Mouse (Mus musculus) hindbrain, embryonic 12.5 days (tissue): ENCODE measurements around the gene Ifnab. TPM values are rescaled to one million over a fixed set of nuclear protein-coding genes. Genes with fewer than 3 reads are reported as not detected.

Experiments used
- ATAC-seq: fragments of 200-750 bp; cut with Nextera tagmentation; 2 replicates; pipeline ENCODE4 v1.8.0; 2017; ENCODE audit warnings: moderate TSS enrichment; ENCODE audit not compliant: low FRiP score
- H3K27ac ChIP-seq: fragments of 300-500 bp; sonication (generic); 2 replicates; pipeline ENCODE4 v1.5.1; 2016; ENCODE audit warnings: mild to moderate bottlenecking
- H3K27me3 ChIP-seq: fragments of 300-500 bp; sonication (generic); 2 replicates; pipeline ENCODE4 v1.6.1; 2016; ENCODE audit warnings: mild to moderate bottlenecking
- H3K36me3 ChIP-seq: fragments of 300-500 bp; sonication (generic); 2 replicates; pipeline ENCODE4 v1.6.1; 2016; ENCODE audit warnings: mild to moderate bottlenecking
- H3K4me1 ChIP-seq: fragments of 300-500 bp; sonication (generic); 2 replicates; pipeline ENCODE4 v1.6.1; 2016
- H3K4me2 ChIP-seq: fragments of 300-500 bp; sonication (generic); replicated peaks from 2 replicates; pipeline ENCODE4 v1.6.1; 2016; ENCODE audit warnings: mild to moderate bottlenecking
- H3K4me3 ChIP-seq: fragments of 300-500 bp; sonication (generic); 2 replicates; pipeline ENCODE4 v1.5.1; 2016; ENCODE audit warnings: mild to moderate bottlenecking
- H3K9ac ChIP-seq: fragments of 300-500 bp; sonication (generic); 2 replicates; pipeline ENCODE4 v1.6.1; 2016; ENCODE audit warnings: mild to moderate bottlenecking, moderate library complexity
- H3K9me3 ChIP-seq: fragments of 300-500 bp; sonication (generic); replicated peaks from 2 replicates; pipeline ENCODE4 v1.6.1; 2016; ENCODE audit warnings: mild to moderate bottlenecking
- WGBS: fragments of 180-500 bp; shearing (Covaris S2); methylation state at CpG from one replicate; pipeline ENCODE4 v1.1.7; 2016; 5-methylcytosine and 5-hydroxymethylcytosine counted together
- polyA plus RNA-seq: library from polyadenylated mRNA; unstranded; fragments of >200 nt; fragmentation: Nextera tagmentation; extraction: Ambion mirVana; gene quantifications from 2 replicates; pipeline ENCODE4 v1.2.1, GENCODE M21; 2016

Ifnab gene
- polyA plus RNA-seq, 1 experiment from 2014 or later, result not detected

DNA sequence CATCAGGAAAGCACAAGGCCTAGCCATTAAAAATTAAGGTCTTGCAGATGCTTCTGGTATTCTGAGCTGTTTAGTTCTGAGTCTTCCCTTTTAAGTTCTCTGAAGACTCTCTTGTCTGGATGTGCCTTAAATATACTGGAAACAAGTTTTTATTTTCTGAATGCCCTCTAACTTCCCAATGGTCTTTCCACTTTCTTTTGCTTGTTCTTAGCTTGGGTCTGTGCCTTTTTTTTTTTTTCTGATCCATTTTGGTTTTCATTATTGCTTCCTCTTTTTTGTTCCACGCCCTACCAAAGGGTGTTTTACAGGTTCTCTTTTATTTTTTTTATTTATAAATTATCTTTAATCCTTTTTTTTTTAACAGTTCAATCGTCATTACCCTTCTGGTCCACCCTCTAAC, 46.8 kb downstream of the Ifnab start, which contains the start of gene Ifna13:
Gene Ifna13 (minus strand): TSS at position 101 of the 400 bp plus-strand sequence.
- ATAC-seq, result no peak
- no peaks in the 10 kb centered on the region for H3K27me3 ChIP-seq
- H3K4me3 ChIP-seq, result no peak within 1 kb of the TSS
- no peak within 1 kb of the TSS for H3K4me2 ChIP-seq
- H3K27ac ChIP-seq, result no peak within 1 kb of the TSS
- WGBS, result 69% methylated on average over 2 of the region's 2 CpGs
- no peaks in the 10 kb centered on the region for H3K9me3 ChIP-seq
- H3K36me3 ChIP-seq, result no peaks in the 10 kb centered on the region
- no peak within 1 kb of the TSS for H3K9ac ChIP-seq
- H3K4me1 ChIP-seq, result no peaks in the 10 kb centered on the region

DNA sequence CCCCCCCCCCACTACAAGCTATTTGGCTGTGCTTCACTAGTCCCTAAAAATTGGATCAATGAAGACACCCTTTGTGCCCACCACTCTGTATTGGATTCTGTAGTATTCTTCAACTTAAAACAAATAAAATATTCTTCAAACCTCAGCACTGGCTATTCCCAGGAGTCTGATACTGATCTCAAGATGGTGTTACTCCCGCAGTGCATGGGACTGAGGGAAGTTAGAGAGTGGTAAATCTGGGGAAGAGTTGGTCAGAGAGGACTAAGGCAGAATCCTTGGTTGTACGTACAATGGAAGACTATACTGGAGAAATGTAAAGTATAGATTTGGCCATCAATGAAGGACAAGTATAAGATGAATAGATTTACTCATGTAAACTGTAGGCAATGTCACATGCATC, 48.6 kb downstream of the Ifnab start:
- H3K9ac ChIP-seq, result no peak overlapping the region
- WGBS, result 39% methylated on average over 2 of the region's 2 CpGs
- H3K27ac ChIP-seq, result no peak overlapping the region
- H3K4me1 ChIP-seq, result no peaks in the 10 kb centered on the region
- H3K9me3 ChIP-seq, result no peaks in the 10 kb centered on the region
- no peak for ATAC-seq
- H3K27me3 ChIP-seq, result no peaks in the 10 kb centered on the region
- no peaks in the 10 kb centered on the region for H3K36me3 ChIP-seq
- no peak overlapping the region for H3K4me3 ChIP-seq
- no peak overlapping the region for H3K4me2 ChIP-seq

DNA sequence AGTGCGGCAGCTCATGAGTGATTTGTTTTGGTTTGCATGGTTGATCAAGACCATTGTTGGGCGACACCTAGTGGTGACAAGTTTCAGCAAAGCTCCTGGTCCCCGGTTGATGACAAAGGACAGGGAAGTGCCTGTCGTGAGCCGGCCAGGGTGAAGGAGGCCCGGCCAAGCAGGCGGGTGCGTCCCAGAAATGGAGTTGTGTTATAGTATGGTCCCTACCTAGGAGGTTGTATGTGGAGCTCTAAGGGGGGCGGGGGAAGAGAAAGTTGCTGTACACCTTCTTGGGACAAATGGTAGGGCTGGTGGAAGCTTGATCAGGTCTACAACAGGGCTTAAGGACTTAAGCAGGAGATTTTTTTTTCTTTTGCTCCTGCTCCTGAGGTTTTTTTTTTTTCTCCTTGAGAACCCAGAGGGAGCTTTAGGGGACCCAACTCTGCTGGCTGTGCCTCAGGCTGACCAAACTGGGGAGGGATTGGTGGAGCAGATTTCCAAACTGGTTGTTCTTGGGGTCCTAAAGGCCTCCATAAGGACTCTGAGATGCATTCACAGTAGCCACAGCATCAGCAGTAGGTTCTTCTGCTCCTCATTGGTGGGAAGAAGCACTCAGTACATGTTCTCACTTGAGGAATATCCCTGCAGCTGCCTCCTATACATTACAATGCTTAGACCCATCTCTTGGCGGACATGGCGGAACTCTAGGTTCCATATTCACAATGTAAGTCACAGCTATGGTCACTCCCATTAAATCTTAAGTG, 49.9 kb downstream of the Ifnab start:
- peak; percentile 96 for ATAC-seq
- Histone ChIP-seq H3K9me3 (no peaks in the 10 kb centered on the region), H3K9ac (no peak overlapping the region), H3K36me3 (no peaks in the 10 kb centered on the region), H3K4me2 (peak overlapping the region; percentile 41), H3K4me1 (no peaks in the 10 kb centered on the region), H3K27ac (no peak overlapping the region), H3K27me3 (no peaks in the 10 kb centered on the region), H3K4me3 (peak overlapping the region; percentile 16; the same call in 1 of the 2 replicates)
- 14% methylated on average over 11 of the region's 11 CpGs for WGBS

DNA sequence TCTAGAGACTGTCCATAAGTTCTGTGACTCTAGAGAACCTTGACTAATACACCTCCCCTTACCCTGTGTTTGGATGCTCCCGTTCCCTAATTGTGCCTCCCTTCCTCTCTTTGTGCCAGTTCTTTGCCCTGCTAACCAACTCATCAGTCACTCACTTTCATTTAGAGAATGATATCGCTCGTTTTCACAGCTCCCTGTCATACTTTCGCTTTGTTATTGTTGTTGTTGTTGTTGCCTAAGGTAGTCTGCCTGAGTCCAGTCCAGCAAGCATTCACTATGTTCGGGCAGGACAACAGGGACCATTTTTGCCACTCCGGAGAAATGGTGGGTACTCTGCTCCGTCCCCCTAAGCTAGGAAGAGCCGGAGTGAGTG, 50.5 kb downstream of the Ifnab start:
- Histone ChIP-seq H3K4me1 (no peaks in the 10 kb centered on the region), H3K9me3 (no peaks in the 10 kb centered on the region), H3K9ac (no peak overlapping the region), H3K4me3 (peak overlapping the region; percentile 16; the same call in 1 of the 2 replicates), H3K4me2 (peak overlapping the region; percentile 41), H3K27ac (no peak overlapping the region), H3K27me3 (no peaks in the 10 kb centered on the region), H3K36me3 (no peaks in the 10 kb centered on the region)
- WGBS, result 67% methylated on average over 8 of the region's 8 CpGs
- no peak for ATAC-seq

Other genes starting within 250 kb of the Ifnab start
- gene Ifnb1, start 168.6 kb downstream of the Ifnab start, polyA plus RNA-seq, result not detected in 2 replicates
- not detected in 2 replicates for gene Ifna15, start 133.1 kb downstream of the Ifnab start, polyA plus RNA-seq
- gene Ifna14, start 119.6 kb downstream of the Ifnab start, polyA plus RNA-seq, result not detected in 2 replicates
- gene Ifna9, start 99.0 kb downstream of the Ifnab start, polyA plus RNA-seq, result not detected in 2 replicates
- not detected in 2 replicates for gene Ifna12, start 88.0 kb downstream of the Ifnab start, polyA plus RNA-seq
- not detected in 2 replicates for gene C87499, start 56.9 kb downstream of the Ifnab start, polyA plus RNA-seq
- not detected in 2 replicates for gene Ifna13, start 46.9 kb downstream of the Ifnab start, polyA plus RNA-seq
- not detected in 2 replicates for gene Ifna16, start 14.4 kb downstream of the Ifnab start, polyA plus RNA-seq
- gene Ifna2, start 7.4 kb downstream of the Ifnab start, polyA plus RNA-seq, result not detected in 2 replicates
- 1.4 and 1.9 TPM in 2 replicates for gene Gm26566, start 30.4 kb upstream of the Ifnab start, polyA plus RNA-seq
- 144 and 152 TPM in 2 replicates for gene Klhl9, start 31.1 kb upstream of the Ifnab start, polyA plus RNA-seq
- not detected in 2 replicates for gene Gm13271, start 63.5 kb upstream of the Ifnab start, polyA plus RNA-seq
- 0.31 and 0.39 TPM in 2 replicates for gene Gm13283, start 68.8 kb upstream of the Ifnab start, polyA plus RNA-seq
- not detected in 2 replicates for gene Gm13290, start 82.5 kb upstream of the Ifnab start, polyA plus RNA-seq
- gene Gm13289, start 85.6 kb upstream of the Ifnab start, polyA plus RNA-seq, result not detected in 2 replicates
- gene Gm13272, start 88.5 kb upstream of the Ifnab start, polyA plus RNA-seq, result not detected in 2 replicates
- gene Ifnz, start 90.8 kb upstream of the Ifnab start, polyA plus RNA-seq, result not detected in 2 replicates
- gene Gm13276, start 94.3 kb upstream of the Ifnab start, polyA plus RNA-seq, result 0.62 TPM in 1 of 2 replicates, not detected in the other
- not detected in 2 replicates for gene Gm13277, start 97.3 kb upstream of the Ifnab start, polyA plus RNA-seq
- gene Gm13278, start 100.2 kb upstream of the Ifnab start, polyA plus RNA-seq, result not detected in 2 replicates
- not detected in 2 replicates for gene Gm13275, start 103.1 kb upstream of the Ifnab start, polyA plus RNA-seq
- gene Gm13279, start 106.0 kb upstream of the Ifnab start, polyA plus RNA-seq, result not detected in 2 replicates
- 0.26 and 0.95 TPM in 2 replicates for gene Gm13285, start 108.3 kb upstream of the Ifnab start, polyA plus RNA-seq
- gene Gm13287, start 111.9 kb upstream of the Ifnab start, polyA plus RNA-seq, result not detected in 2 replicates
- gene Gm13288, start 114.2 kb upstream of the Ifnab start, polyA plus RNA-seq, result not detected in 2 replicates
- gene Ifna7, start 124.9 kb upstream of the Ifnab start, polyA plus RNA-seq, result not detected in 2 replicates
- gene Ifna11, start 128.6 kb upstream of the Ifnab start, polyA plus RNA-seq, result not detected in 2 replicates
- gene Ifna6, start 136.1 kb upstream of the Ifnab start, polyA plus RNA-seq, result not detected in 2 replicates
- gene Ifna5, start 144.2 kb upstream of the Ifnab start, polyA plus RNA-seq, result not detected in 2 replicates
- not detected in 2 replicates for gene Ifna4, start 150.5 kb upstream of the Ifnab start, polyA plus RNA-seq
- not detected in 2 replicates for gene Ifna1, start 158.7 kb upstream of the Ifnab start, polyA plus RNA-seq
- gene Ifne, start 188.8 kb upstream of the Ifnab start, polyA plus RNA-seq, result not detected in 2 replicates